Mouse (Mus musculus) v-Abl transformed pro-B cells (cell line): ENCODE data around the gene Dnaja4.

ENCODE experiments used
- in situ Hi-C, 2 experiments: fragments of 400-800 bp; cut with MboI; formaldehyde crosslinking; loops; one replicate each; pipeline ENCODE4 v1.15.1; 2025; ENCODE audit not compliant: unreplicated experiment in 2 of 2

The Dnaja4 gene

GRCm38 (mm10) chr9:54698318-54699086 lies at the start of gene Dnaja4:
Gene Dnaja4 (plus strand): TSS chr9:54698873.
- in situ Hi-C loops, result loop anchor here in 1 of 2 experiments (25.0 kb wide), 2 partner anchors 511 to 1436 kb away; no protein-coding TSS in a partner anchor

- in situ Hi-C loops, result no loop called here
Measured at GRCm38 (mm10) chr9:54649360-54649759, 49.3 kb upstream of the Dnaja4 start.

GRCm38 (mm10) chr9:54652778-54653177 lies 45.9 kb upstream of the Dnaja4 start:
- in situ Hi-C loops, result no loop called here

- in situ Hi-C loops, result no loop called here
Measured at GRCm38 (mm10) chr9:54655846-54656245, 42.8 kb upstream of the Dnaja4 start.

- in situ Hi-C loops, result no loop called here
Measured at GRCm38 (mm10) chr9:54656402-54656801, 42.3 kb upstream of the Dnaja4 start.

GRCm38 (mm10) chr9:54658773-54659172 lies 39.9 kb upstream of the Dnaja4 start:
- in situ Hi-C loops, result no loop called here

GRCm38 (mm10) chr9:54661605-54662377 lies 36.9 kb upstream of the Dnaja4 start, which contains the start of gene Acsbg1:
Gene Acsbg1 (minus strand): TSS chr9:54661870.
- in situ Hi-C loops, result no loop called here

- in situ Hi-C loops, result no loop called here
Measured at GRCm38 (mm10) chr9:54664358-54664757, 34.3 kb upstream of the Dnaja4 start.

- in situ Hi-C loops, result no loop called here
Measured at GRCm38 (mm10) chr9:54666116-54666515, 32.6 kb upstream of the Dnaja4 start.

GRCm38 (mm10) chr9:54668455-54668854 lies 30.2 kb upstream of the Dnaja4 start:
- in situ Hi-C loops, result no loop called here

- in situ Hi-C loops, result loop anchor here (5.0 to 10.0 kb wide), 2 partner anchors 237 to 680 kb away; no protein-coding TSS in a partner anchor
Measured at GRCm38 (mm10) chr9:54671962-54672361, 26.7 kb upstream of the Dnaja4 start.

- in situ Hi-C loops, result loop anchor here (5.0 to 10.0 kb wide), 2 partner anchors 239 to 682 kb away; no protein-coding TSS in a partner anchor
Measured at GRCm38 (mm10) chr9:54673887-54674286, 24.8 kb upstream of the Dnaja4 start.

- in situ Hi-C loops, result loop anchor here (5.0 to 25.0 kb wide), 7 partner anchors 59 to 1414 kb away; no protein-coding TSS in a partner anchor
Measured at GRCm38 (mm10) chr9:54676531-54676986, 22.1 kb upstream of the Dnaja4 start.

- in situ Hi-C loops, result loop anchor here in 1 of 2 experiments (25.0 kb wide), 2 partner anchors 496 to 1421 kb away; no protein-coding TSS in a partner anchor
Measured at GRCm38 (mm10) chr9:54682846-54683245, 15.8 kb upstream of the Dnaja4 start.

GRCm38 (mm10) chr9:54683814-54684605 lies 14.7 kb upstream of the Dnaja4 start:
- in situ Hi-C loops, result loop anchor here in 1 of 2 experiments (25.0 kb wide), 2 partner anchors 497 to 1422 kb away; no protein-coding TSS in a partner anchor

- in situ Hi-C loops, result loop anchor here in 1 of 2 experiments (25.0 kb wide), 2 partner anchors 500 to 1425 kb away; no protein-coding TSS in a partner anchor
Measured at GRCm38 (mm10) chr9:54687246-54688236, 11.1 kb upstream of the Dnaja4 start.

- in situ Hi-C loops, result loop anchor here in 1 of 2 experiments (25.0 kb wide), 2 partner anchors 502 to 1427 kb away; no protein-coding TSS in a partner anchor
Measured at GRCm38 (mm10) chr9:54689446-54689845, 9.2 kb upstream of the Dnaja4 start.

GRCm38 (mm10) chr9:54690697-54691096 lies 8.0 kb upstream of the Dnaja4 start:
- in situ Hi-C loops, result loop anchor here in 1 of 2 experiments (25.0 kb wide), 2 partner anchors 503 to 1428 kb away; no protein-coding TSS in a partner anchor
